Comparison of ENCODE assay signal across 28 mouse cellular contexts in the genomic region with DNA sequence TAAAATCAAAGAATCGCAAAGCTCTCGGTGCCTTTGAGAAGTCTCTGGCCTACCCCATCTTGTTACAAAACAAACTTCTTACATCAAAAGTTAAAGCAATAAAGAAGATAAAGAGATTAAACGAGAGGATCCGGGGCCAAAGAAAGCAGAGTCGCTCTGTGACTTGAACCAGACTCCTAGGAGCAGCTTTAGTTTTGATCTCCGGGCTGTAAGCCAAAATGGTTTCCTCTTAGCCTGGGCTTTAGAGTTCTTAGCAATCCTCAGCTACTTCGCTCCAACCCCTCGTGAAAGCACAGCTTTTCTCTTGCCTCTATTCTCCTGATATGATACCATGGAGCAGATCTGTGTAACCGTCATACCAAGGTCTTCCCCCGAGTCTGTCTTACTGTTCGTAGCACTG.
A peak's percentile ranks its signal among the peaks of the same experiment; 100 is the strongest.
DNase-seq lines count a peak whose midpoint lies in the region; ATAC-seq and TF ChIP-seq lines count a peak whose summit lies in the region.
"Had no signal": no experiment of that assay in that cellular context is flagged by ENCODE, and none has a peak within 500 bp of the region (broad histone marks: within the 10 kb centered on the region; RNA-seq: fewer than 3 reads in every experiment).

No protein-coding gene starts in this region.

- no peaks in the 10 kb centered on the region for H3K36me3 ChIP-seq in heart, embryonic 12.5 days
- H3K36me3 ChIP-seq in kidney, postnatal 0 days (ENCODE audit: insufficient read depth, low read length) = no peaks in the 10 kb centered on the region
- no peaks in the 10 kb centered on the region for H3K36me3 ChIP-seq in lung, embryonic 15.5 days
- H3K36me3 ChIP-seq: embryonic facial prominence, embryonic 13.5 days; forebrain, embryonic 12.5 days; heart, embryonic 15.5 days; midbrain, embryonic 15.5 days; neural tube, embryonic 12.5 days had no signal

- WGBS in heart, embryonic 12.5 days = 60% methylated on average over 11 of the region's 11 CpGs
- 63% methylated on average over 11 of the region's 11 CpGs for WGBS in kidney, postnatal 0 days
- whole genome bisulfite sequencing in lung, embryonic 15.5 days = 54% methylated on average over 11 of the region's 11 CpGs

- no peak overlapping the region for H3K4me2 ChIP-seq in heart, embryonic 12.5 days
- no peak overlapping the region for H3K4me2 ChIP-seq in kidney, postnatal 0 days (ENCODE audit: low read length)
- H3K4me2 ChIP-seq in lung, embryonic 15.5 days = no peak overlapping the region
- H3K4me2 ChIP-seq: embryonic facial prominence, embryonic 13.5 days; forebrain, embryonic 12.5 days; heart, embryonic 15.5 days; midbrain, embryonic 15.5 days; neural tube, embryonic 12.5 days had no signal

- no peak overlapping the region for H3K9ac ChIP-seq in heart, embryonic 12.5 days
- H3K9ac ChIP-seq in kidney, postnatal 0 days (ENCODE audit: low read depth, low read length) = no peak overlapping the region
- no peak overlapping the region for H3K9ac ChIP-seq in lung, embryonic 15.5 days
- H3K9ac ChIP-seq: embryonic facial prominence, embryonic 13.5 days; forebrain, embryonic 12.5 days; forebrain, postnatal 0 days; heart, embryonic 15.5 days; liver, embryonic 14.5 days; midbrain, embryonic 15.5 days; neural tube, embryonic 12.5 days had no signal

- H3K9me3 ChIP-seq in heart, embryonic 12.5 days (replicated peaks) = no peaks in the 10 kb centered on the region
- no peaks in the 10 kb centered on the region for H3K9me3 ChIP-seq in kidney, postnatal 0 days (replicated peaks; ENCODE audit: low read length)
- H3K9me3 ChIP-seq in lung, embryonic 15.5 days = no peaks in the 10 kb centered on the region
- H3K9me3 ChIP-seq: embryonic facial prominence, embryonic 13.5 days; forebrain, embryonic 12.5 days; heart, embryonic 15.5 days; midbrain, embryonic 15.5 days; neural tube, embryonic 12.5 days had no signal

- no peak; the same call in 1 of the 2 replicates for ATAC-seq in heart, embryonic 12.5 days (ENCODE audit: insufficient number of reproducible peaks, low FRiP score)
- ATAC-seq in kidney, postnatal 0 days (replicated peaks; ENCODE audit: low FRiP score, low read depth) = no peak
- peak; percentile 56; the same call in 1 of the 2 replicates for ATAC-seq in lung, embryonic 15.5 days (ENCODE audit: borderline replicate concordance, extremely low read depth, low FRiP score, low TSS enrichment)
- ATAC-seq: forebrain, postnatal 0 days; hindbrain, embryonic 16.5 days; midbrain, embryonic 15.5 days had no signal

- no peaks in the 10 kb centered on the region for H3K27me3 ChIP-seq in heart, embryonic 12.5 days (replicated peaks)
- no peaks in the 10 kb centered on the region for H3K27me3 ChIP-seq in kidney, postnatal 0 days (ENCODE audit: insufficient read depth, low read length)
- H3K27me3 ChIP-seq in lung, embryonic 15.5 days = no peaks in the 10 kb centered on the region
- H3K27me3 ChIP-seq: embryonic facial prominence, embryonic 13.5 days; forebrain, embryonic 12.5 days; heart, embryonic 15.5 days; midbrain, embryonic 15.5 days; neural tube, embryonic 12.5 days had no signal

- H3K4me1 ChIP-seq in heart, embryonic 12.5 days (replicated peaks) = peaks cover 29% of the 10 kb centered on the region
- peaks cover 5% of the 10 kb centered on the region; the same call in 1 of the 2 replicates for H3K4me1 ChIP-seq in kidney, postnatal 0 days (replicated peaks; ENCODE audit: insufficient read depth, low read length)
- H3K4me1 ChIP-seq in lung, embryonic 15.5 days = peaks cover 19% of the 10 kb centered on the region; the same call in 1 of the 2 replicates
- H3K4me1 ChIP-seq: midbrain, embryonic 15.5 days had no signal

- H3K27ac ChIP-seq in heart, embryonic 12.5 days (ENCODE audit: poor library complexity, severe bottlenecking) = peak overlapping the region; percentile 33; the same call in 1 of the 2 replicates
- H3K27ac ChIP-seq in kidney, postnatal 0 days = no peak overlapping the region
- H3K27ac ChIP-seq in lung, embryonic 15.5 days = 0 out of 2 replicates have a peak overlapping the region, but pooled peaks have one; percentile 4
- H3K27ac ChIP-seq: embryonic facial prominence, embryonic 13.5 days; forebrain, embryonic 12.5 days; heart, embryonic 15.5 days; layer of hippocampus, adult 2 months; liver, embryonic 14.5 days; midbrain, embryonic 15.5 days; neural tube, embryonic 12.5 days had no signal

- no peak for DNase-seq in heart, adult 8-10 months (ENCODE audit: low spot score)
- peak; percentile 76 for DNase-seq in kidney, postnatal 0 days (ENCODE audit: low spot score)
- DNase-seq in kidney, adult 18-20 months = no peak
- no peak for DNase-seq in lung, postnatal 4 days
- peak; percentile 18 for DNase-seq in naive thymus-derived CD4-positive, alpha-beta T cell, adult 2 months (ENCODE audit: low read depth)
- DNase-seq in layer of hippocampus, adult 9-11 months = no peak
- DNase-seq: B cell, adult 2 months; cerebellum, adult 11 months; cerebellum, adult 9-11 months; embryo, embryonic 11 days; forebrain, postnatal 0 days; left cerebral cortex, postnatal 4 days; liver; lung, adult 2 months; right cerebral cortex, adult 18-20 months; spleen, adult 18-20 months; thymus, postnatal 14 days had no signal

- no peak for TF ChIP-seq CTCF in kidney, postnatal 0 days (IDR thresholded peaks at IDR 0.05; ENCODE audit: low read depth)

- no peak overlapping the region for H3K4me3 ChIP-seq in heart, embryonic 12.5 days
- H3K4me3 ChIP-seq in kidney, postnatal 0 days (replicated peaks; ENCODE audit: low read depth, low read length) = no peak overlapping the region
- H3K4me3 ChIP-seq in lung, embryonic 15.5 days = no peak overlapping the region
- H3K4me3 ChIP-seq: embryonic facial prominence, embryonic 13.5 days; erythroblast, embryonic 14.5 days; forebrain, embryonic 12.5 days; heart, embryonic 15.5 days; layer of hippocampus, adult 2 months; midbrain, embryonic 15.5 days; neural tube, embryonic 12.5 days had no signal

Comparison
In these comparisons a context has a peak if more than half of its experiments do, and no peak if none do; other contexts are left out.
1. DNase-seq: peak in kidney, postnatal 0 days (single experiment) and naive thymus-derived CD4-positive, alpha-beta T cell, adult 2 months (single experiment); none in heart, adult 8-10 months (single experiment), kidney, adult 18-20 months (single experiment), lung, postnatal 4 days (0 of 2) and layer of hippocampus, adult 9-11 months (single experiment).